ENCODE assay signal across 10 mouse cellular contexts in the genomic region with DNA sequence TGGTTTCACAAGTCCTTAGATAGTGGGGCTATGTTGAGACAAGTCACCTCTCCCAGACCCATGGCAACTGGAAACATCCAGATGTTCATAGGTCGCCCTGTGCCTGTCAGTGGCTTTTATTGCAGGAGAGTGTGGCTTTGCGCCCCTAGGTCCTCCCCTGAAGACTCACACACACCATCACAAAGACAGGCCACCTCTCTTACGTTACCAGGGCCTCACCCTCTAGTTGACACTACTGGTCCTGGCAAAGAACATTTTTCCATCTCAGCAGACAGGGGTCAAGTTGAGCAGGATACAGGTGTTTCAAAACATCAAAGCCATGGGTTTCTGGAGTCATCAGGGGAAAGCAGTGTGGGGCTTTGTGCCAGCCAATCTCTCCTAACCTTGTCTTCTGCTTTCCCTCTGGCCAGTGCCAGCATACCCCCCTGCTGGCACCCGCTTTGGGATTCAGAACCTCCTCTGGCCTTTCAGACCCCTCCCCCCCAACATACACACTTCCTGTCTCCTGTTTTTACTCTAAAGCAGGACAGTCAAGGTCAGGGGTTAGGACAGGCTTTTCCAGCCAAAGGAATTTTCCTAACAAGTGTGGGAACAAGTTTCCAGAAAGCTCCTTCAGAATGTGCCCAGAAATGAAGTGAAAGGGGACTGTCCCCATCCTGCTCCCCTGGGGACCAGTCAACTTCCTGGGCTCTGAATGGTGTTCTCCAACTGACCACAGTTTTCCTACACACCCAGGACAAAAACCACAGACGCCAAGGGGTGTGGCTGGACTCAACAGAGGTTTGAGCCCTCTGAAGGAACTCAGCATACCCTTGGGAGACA. TPM values are rescaled to one million over a fixed set of nuclear protein-coding genes. Genes with fewer than 3 reads are reported as not detected.
DNase-seq lines count a peak whose midpoint lies in the region; ATAC-seq lines count a peak whose summit lies in the region.
"Had no signal": no experiment of that assay in that cellular context is flagged by ENCODE, and none has a peak within 500 bp of the region (broad histone marks: within the 10 kb centered on the region; RNA-seq: fewer than 3 reads in every experiment).

No protein-coding gene starts in this region.

- peak; percentile 12 for DNase-seq in embryo, embryonic 11 days
- no peak for DNase-seq in embryo, embryonic 10.5 days (ENCODE audit: low spot score)
- DNase-seq in ZHBTc4 (ENCODE audit: low read depth, low spot score): peak; percentile 41
- DNase-seq in lung, postnatal 10 days: peak; percentile 74
- DNase-seq in hindbrain, embryonic 14.5 days (ENCODE audit: low spot score): no peak
- no peak for DNase-seq in spleen, postnatal 10 days (ENCODE audit: low spot score in 2 of 2)
- no peak for DNase-seq in frontal cortex, postnatal 10 days (ENCODE audit: low spot score in 2 of 2)
- DNase-seq: cerebellum, adult 18-20 months had no signal

- peaks cover 8 to 9% of the 10 kb centered on the region in 2 experiments; a peak in 3 of 4 replicates for H3K4me1 ChIP-seq in heart, embryonic 14.5 days (ENCODE audit: control insufficient read depth in 2 of 2, insufficient read depth in 2 of 2, low read length in 2 of 2)
- no peaks in the 10 kb centered on the region for H3K4me1 ChIP-seq in hindbrain, embryonic 14.5 days (replicated peaks; ENCODE audit: control insufficient read depth, insufficient read depth, low read length)

- peak; percentile 20; the same call in 1 of the 2 replicates for ATAC-seq in heart, embryonic 14.5 days (ENCODE audit: insufficient number of reproducible peaks, insufficient read depth, low FRiP score, low read depth)
- ATAC-seq in hindbrain, embryonic 14.5 days (ENCODE audit: low FRiP score): no peak

- H3K4me2 ChIP-seq in heart, embryonic 14.5 days (ENCODE audit: low read length): no peak overlapping the region
- H3K4me2 ChIP-seq in hindbrain, embryonic 14.5 days (replicated peaks): no peak overlapping the region

- H3K36me3 ChIP-seq in heart, embryonic 14.5 days (ENCODE audit: control insufficient read depth, insufficient read depth, low read length): no peaks in the 10 kb centered on the region
- peaks cover 24% of the 10 kb centered on the region for H3K36me3 ChIP-seq in hindbrain, embryonic 14.5 days (replicated peaks; ENCODE audit: control insufficient read depth, insufficient read depth)

- no peak overlapping the region for H3K4me3 ChIP-seq in heart, embryonic 14.5 days (ENCODE audit: control insufficient read depth in 1 of 2, insufficient read depth in 1 of 2, low read depth in 1 of 2, low read length in 2 of 2)
- no peak overlapping the region for H3K4me3 ChIP-seq in hindbrain, embryonic 14.5 days (replicated peaks; ENCODE audit: low read length)

- H3K9me3 ChIP-seq in heart, embryonic 14.5 days (ENCODE audit: control insufficient read depth, low read length): no peaks in the 10 kb centered on the region
- H3K9me3 ChIP-seq in hindbrain, embryonic 14.5 days (ENCODE audit: control insufficient read depth, low read length): no peaks in the 10 kb centered on the region

- H3K27me3 ChIP-seq in heart, embryonic 14.5 days (ENCODE audit: control insufficient read depth, insufficient read depth, low read length): no peaks in the 10 kb centered on the region
- no peaks in the 10 kb centered on the region for H3K27me3 ChIP-seq in hindbrain, embryonic 14.5 days (ENCODE audit: control insufficient read depth, insufficient read depth, low read length)

- 69% methylated on average over 5 of the region's 5 CpGs for WGBS in heart, embryonic 14.5 days
- WGBS in hindbrain, embryonic 14.5 days: 75% methylated on average over 5 of the region's 5 CpGs

- H3K9ac ChIP-seq in heart, embryonic 14.5 days (ENCODE audit: low read length): no peak overlapping the region
- no peak overlapping the region for H3K9ac ChIP-seq in hindbrain, embryonic 14.5 days

- H3K27ac ChIP-seq in heart, embryonic 14.5 days (replicated peaks in 1 of 2; ENCODE audit: control insufficient read depth in 1 of 2, insufficient read depth in 1 of 2, low read depth in 2 of 2, low read length in 2 of 2): no peak overlapping the region
- H3K27ac ChIP-seq in hindbrain, embryonic 14.5 days: no peak overlapping the region
- H3K27ac ChIP-seq: stomach, postnatal 0 days had no signal

RNA-seq across cellular contexts. Expression of gene Prkar1b, which starts 31.5 kb away (rescaled TPM):
- polyA plus RNA-seq in heart, embryonic 14.5 days (2014; fragmentation: Nextera tagmentation; extraction: Ambion mirVana): 9.5 and 9.9 TPM in 2 replicates
- 215 and 239 TPM in 2 replicates for polyA plus RNA-seq in hindbrain, embryonic 14.5 days (2014; fragmentation: Nextera tagmentation; extraction: Ambion mirVana)

RNA-seq across cellular contexts. Expression of gene Dnaaf5, which starts 31.7 kb away (rescaled TPM):
- 6.4 and 6.5 TPM in 2 replicates for polyA plus RNA-seq in heart, embryonic 14.5 days (2014; fragmentation: Nextera tagmentation; extraction: Ambion mirVana)
- polyA plus RNA-seq in hindbrain, embryonic 14.5 days (2014; fragmentation: Nextera tagmentation; extraction: Ambion mirVana): 3.6 and 4.5 TPM in 2 replicates

Comparison
In these comparisons a context has a peak if more than half of its experiments do, and no peak if none do; other contexts are left out.
1. DNase-seq: peak in embryo, embryonic 11 days (single experiment), ZHBTc4 (single experiment) and lung, postnatal 10 days (single experiment); none in embryo, embryonic 10.5 days (single experiment), hindbrain, embryonic 14.5 days (single experiment), spleen, postnatal 10 days (0 of 2) and frontal cortex, postnatal 10 days (0 of 2).
2. RNA of gene Prkar1b, which starts 31.5 kb away (polyA plus RNA-seq): 215 to 239 TPM in hindbrain, embryonic 14.5 days; 9.5 to 9.9 TPM in heart, embryonic 14.5 days; every median in the first group is over 10 times any median in the second.